Mouse (Mus musculus) liver, adult 2 months (tissue): ENCODE results near the gene Mfsd4b1. TPM values are rescaled to one million over a fixed set of nuclear protein-coding genes. Genes with fewer than 3 reads are reported as not detected.

Experiments
- DNase-seq: peaks from one replicate; pipeline ENCODE4 v3.0.0-alpha.2; 2011; ENCODE audit warnings: low read depth, low spot score; ENCODE audit errors: extremely low read depth
- H3K27ac ChIP-seq: fragments of 200-500 bp; replicated peaks from 2 replicates; pipeline ENCODE4 v1.5.1; 2012; ENCODE audit warnings: low read depth, mild to moderate bottlenecking, control low read depth, inconsistent platforms, low read length; ENCODE audit not compliant: insufficient read depth
- H3K27me3 ChIP-seq: fragments of 200-500 bp; 2 replicates; pipeline ENCODE4 v1.6.1; 2012; ENCODE audit warnings: mild to moderate bottlenecking, moderate library complexity, low read length, inconsistent platforms; ENCODE audit not compliant: control insufficient read depth, insufficient read depth
- H3K36me3 ChIP-seq: fragments of 200-500 bp; 2 replicates; pipeline ENCODE4 v1.6.1; 2012; ENCODE audit warnings: low read length, inconsistent platforms; ENCODE audit not compliant: control insufficient read depth, insufficient read depth
- H3K4me1 ChIP-seq: fragments of 200-500 bp; 2 replicates; pipeline ENCODE4 v1.6.1; 2011; ENCODE audit warnings: low read length; ENCODE audit not compliant: control insufficient read depth, insufficient read depth
- H3K4me3 ChIP-seq: fragments of 200-500 bp; 2 replicates; pipeline ENCODE4 v1.5.1; 2011; ENCODE audit warnings: low read depth, mild to moderate bottlenecking, control low read depth, low read length, moderate library complexity; ENCODE audit not compliant: insufficient read depth
- H3K79me2 ChIP-seq: fragments of 200-500 bp; 2 replicates; pipeline ENCODE4 v1.6.1; 2012; ENCODE audit warnings: inconsistent platforms, mild to moderate bottlenecking, low read length, moderate library complexity; ENCODE audit not compliant: control insufficient read depth, insufficient read depth
- H3K9ac ChIP-seq: fragments of 200-500 bp; 2 replicates; pipeline ENCODE4 v1.6.1; 2012; ENCODE audit warnings: low read depth, mild to moderate bottlenecking, control low read depth, inconsistent platforms, low read length
- CTCF ChIP-seq: fragments of 200-500 bp; IDR thresholded peaks from 2 replicates; pipeline ENCODE4 v1.5.1; 2011; ENCODE audit warnings: low read depth, low read length, control low read depth
- POLR2A ChIP-seq: fragments of 200-500 bp; IDR thresholded peaks from 2 replicates; pipeline ENCODE4 v1.6.1; 2011; ENCODE audit warnings: low read length, control low read depth; ENCODE audit not compliant: insufficient read depth; ENCODE audit errors: extremely low read depth
- WGBS: fragments of 180-500 bp; shearing (Covaris S2); methylation state at CpG from one replicate; pipeline ENCODE4 v1.1.7; 2018; 5-methylcytosine and 5-hydroxymethylcytosine counted together
- polyA plus RNA-seq: library from polyadenylated mRNA; depleted of rRNA; stranded (reverse); fragments of >200 nt; gene quantifications from 2 replicates; pipeline ENCODE4 v1.2.3, GENCODE M21; 2012
- total RNA-seq: library from RNA; depleted of rRNA; stranded (reverse); fragments of >200 nt; gene quantifications from 2 replicates; pipeline ENCODE4 v1.2.3, GENCODE M21; 2014

Gene Mfsd4b1
- total and polyA plus RNA-seq, 2 experiments, result 28.7 to 47.8 TPM

GRCm38 (mm10) chr10:40058786-40059120 lies 33.7 kb upstream of the Mfsd4b1 start:
- Histone ChIP-seq H3K4me3 (no peak overlapping the region), H3K79me2 (peaks cover 3% of the 10 kb centered on the region; the same call in 1 of the 2 replicates), H3K27me3 (no peaks in the 10 kb centered on the region), H3K36me3 (peaks cover 5% of the 10 kb centered on the region), H3K4me1 (peaks cover 25% of the 10 kb centered on the region), H3K27ac (no peak overlapping the region), H3K9ac (no peak overlapping the region)
- TF ChIP-seq CTCF (no peak), POLR2A (no peak)
- no peak for DNase-seq
- WGBS, result 83% methylated on average over 3 of the region's 3 CpGs

DNA sequence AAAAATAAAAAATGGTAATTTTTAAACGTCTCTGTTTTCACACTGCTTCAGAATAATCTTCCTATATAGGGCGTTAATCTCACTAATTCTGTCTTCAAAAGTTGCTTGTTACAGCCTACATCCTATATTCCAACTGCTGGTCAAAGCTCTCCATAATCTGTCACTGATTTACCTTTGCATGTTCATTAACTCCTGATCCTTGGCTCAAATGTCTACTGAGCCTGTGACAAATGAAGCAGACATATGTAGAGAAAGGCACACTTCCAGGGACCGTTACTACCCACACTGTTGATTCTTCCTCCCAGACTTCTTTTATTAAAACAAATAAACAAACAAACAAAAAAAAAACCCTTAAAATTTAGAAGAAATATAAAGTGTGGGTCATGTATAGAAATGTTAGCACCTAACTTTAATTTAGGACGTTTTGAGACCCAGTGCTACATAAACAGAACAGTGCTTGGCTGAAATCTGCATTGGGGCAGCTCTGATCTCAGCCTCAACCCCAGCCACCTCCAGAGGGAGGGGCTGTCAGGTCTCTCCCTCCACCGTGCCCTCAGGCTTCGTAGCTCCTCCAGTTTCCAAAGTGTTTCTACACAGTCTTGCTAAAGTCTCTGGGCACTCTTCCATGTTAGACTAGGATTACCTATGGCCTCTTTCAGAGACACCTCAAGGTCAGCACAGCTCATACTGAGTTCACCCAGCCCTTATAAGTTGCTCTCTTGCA lies 33.2 kb upstream of the Mfsd4b1 start:
- Histone ChIP-seq H3K36me3 (peaks cover 5% of the 10 kb centered on the region), H3K9ac (no peak overlapping the region)
- peak; percentile 72 for DNase-seq

DNA sequence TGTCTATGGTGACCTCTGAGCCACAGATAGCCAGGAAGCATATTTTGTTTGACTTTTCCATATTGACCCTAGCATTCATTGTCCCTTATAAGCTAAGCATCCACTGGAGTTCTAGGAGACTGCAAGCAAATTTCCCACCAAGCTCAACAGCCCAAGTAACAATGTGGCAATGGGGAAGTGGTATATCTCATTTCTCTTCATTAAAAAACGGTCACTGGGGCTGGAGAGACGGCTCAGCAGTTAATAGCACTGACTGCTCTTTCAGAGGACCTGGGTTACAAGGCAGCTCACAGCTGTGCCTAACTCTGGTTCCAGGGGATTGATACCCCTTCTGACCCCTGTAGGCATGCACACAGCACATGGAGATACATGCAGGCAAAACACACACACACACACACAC lies 32.5 kb upstream of the Mfsd4b1 start:
- Histone ChIP-seq H3K27ac (no peak overlapping the region), H3K79me2 (peaks cover 3% of the 10 kb centered on the region; the same call in 1 of the 2 replicates), H3K4me3 (no peak overlapping the region), H3K4me1 (peaks cover 23% of the 10 kb centered on the region), H3K9ac (no peak overlapping the region), H3K27me3 (no peaks in the 10 kb centered on the region), H3K36me3 (peaks cover 8% of the 10 kb centered on the region)
- no peak for DNase-seq
- WGBS, result 82% methylated on average over 2 of the region's 2 CpGs
- TF ChIP-seq CTCF (no peak), POLR2A (no peak)

More for the DNA sequence above, 33.2 kb upstream of the Mfsd4b1 start:
- TF ChIP-seq CTCF, result no peak
- no peak for TF ChIP-seq POLR2A
- H3K4me3 ChIP-seq, result no peak overlapping the region
- no peaks in the 10 kb centered on the region for H3K27me3 ChIP-seq
- H3K79me2 ChIP-seq, result peaks cover 3% of the 10 kb centered on the region; the same call in 1 of the 2 replicates
- H3K27ac ChIP-seq, result no peak overlapping the region
- WGBS, result 40% methylated on average over 6 of the region's 6 CpGs
- H3K4me1 ChIP-seq, result peaks cover 23% of the 10 kb centered on the region

DNA sequence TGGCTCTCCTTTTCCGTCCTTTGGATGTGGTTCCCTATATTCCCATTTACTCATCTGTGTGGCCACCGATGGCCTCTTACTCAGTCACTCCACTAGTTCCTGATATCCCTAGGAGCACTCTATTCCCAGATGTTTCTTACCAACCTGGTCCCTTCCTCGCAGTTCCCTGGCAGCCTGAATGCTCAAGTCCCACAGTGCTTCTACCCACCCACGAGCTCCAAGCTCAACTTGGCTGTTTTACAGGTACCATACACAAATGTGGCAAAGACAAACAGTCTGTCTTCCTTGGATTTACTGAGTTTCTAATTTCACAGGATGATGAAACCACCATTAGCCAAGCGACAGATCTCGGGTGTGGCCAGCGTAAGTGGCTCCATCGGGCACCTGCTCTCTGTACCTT lies 29.4 kb upstream of the Mfsd4b1 start:
- no peak overlapping the region for H3K27ac ChIP-seq
- H3K4me1 ChIP-seq, result peaks cover 10% of the 10 kb centered on the region; the same call in 1 of the 2 replicates
- H3K27me3 ChIP-seq, result no peaks in the 10 kb centered on the region
- H3K79me2 ChIP-seq, result no peaks in the 10 kb centered on the region; the same call in 1 of the 2 replicates
- no peak for DNase-seq
- WGBS, result 63% methylated on average over 8 of the region's 8 CpGs
- no peak for TF ChIP-seq CTCF
- H3K4me3 ChIP-seq, result no peak overlapping the region
- H3K36me3 ChIP-seq, result peaks cover 17% of the 10 kb centered on the region
- no peak overlapping the region for H3K9ac ChIP-seq

DNA sequence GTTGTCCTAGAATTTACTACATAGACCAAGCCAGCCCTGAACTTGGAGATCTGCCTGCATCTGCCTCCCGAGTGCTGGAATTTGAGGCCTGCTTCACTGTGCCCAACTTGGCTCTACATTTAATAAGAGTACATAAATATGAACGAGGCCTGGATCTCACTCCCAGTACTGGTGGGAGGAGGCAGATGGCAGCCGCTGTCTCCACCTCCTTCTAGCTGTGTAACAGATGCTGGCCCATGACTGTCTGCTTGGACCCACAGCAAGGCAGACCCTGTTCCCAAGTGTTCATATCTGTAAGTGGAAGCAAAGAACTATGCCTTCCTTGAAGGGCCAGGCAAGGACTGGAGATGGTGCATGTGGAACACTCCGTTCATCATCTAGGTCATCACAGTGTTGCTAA lies 28.8 kb upstream of the Mfsd4b1 start:
- no peaks in the 10 kb centered on the region for H3K27me3 ChIP-seq
- WGBS, result 58% methylated on average over 4 of the region's 4 CpGs
- H3K4me1 ChIP-seq, result peaks cover 8% of the 10 kb centered on the region; the same call in 1 of the 2 replicates
- no peak overlapping the region for H3K4me3 ChIP-seq
- no peak for DNase-seq
- no peaks in the 10 kb centered on the region; the same call in 1 of the 2 replicates for H3K79me2 ChIP-seq
- no peak overlapping the region for H3K9ac ChIP-seq
- H3K27ac ChIP-seq, result no peak overlapping the region
- H3K36me3 ChIP-seq, result peaks cover 17% of the 10 kb centered on the region
- no peak for TF ChIP-seq POLR2A
- no peak for TF ChIP-seq CTCF

DNA sequence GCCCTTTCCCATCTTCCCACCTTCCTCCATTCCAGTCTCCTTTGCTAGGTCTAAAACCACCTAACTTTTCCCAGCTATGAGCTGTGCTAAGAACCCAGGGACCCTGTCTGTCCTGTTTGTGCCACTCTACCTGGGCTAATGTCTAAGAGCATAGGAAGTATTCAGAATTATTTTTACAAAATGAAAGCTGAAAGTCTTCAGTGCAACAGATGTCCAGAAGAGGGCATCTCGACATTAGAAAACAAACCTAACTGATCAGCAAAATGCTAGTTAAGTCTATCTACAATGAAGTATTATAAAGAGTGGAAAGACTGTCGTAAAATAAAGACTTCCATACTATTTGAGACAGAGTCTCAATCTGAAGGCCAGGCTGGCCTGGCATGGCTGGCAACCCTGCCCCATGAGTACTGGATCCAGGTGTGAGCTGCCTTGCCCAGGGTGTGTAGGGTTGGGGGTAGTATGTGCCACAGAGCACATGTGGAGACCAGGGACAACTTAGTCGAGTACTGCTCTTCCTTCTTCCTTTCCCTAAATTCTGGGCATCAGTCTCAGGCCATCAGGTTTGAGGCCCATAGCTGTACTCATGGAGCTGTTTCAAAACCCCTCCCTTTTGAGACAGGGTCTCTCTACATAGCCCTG lies 28.3 kb upstream of the Mfsd4b1 start:
- Histone ChIP-seq H3K4me1 (peaks cover 4% of the 10 kb centered on the region; the same call in 1 of the 2 replicates), H3K9ac (no peak overlapping the region; the same call in 1 of the 2 replicates), H3K79me2 (no peaks in the 10 kb centered on the region; the same call in 1 of the 2 replicates), H3K27me3 (no peaks in the 10 kb centered on the region), H3K4me3 (no peak overlapping the region), H3K27ac (no peak overlapping the region), H3K36me3 (peaks cover 17% of the 10 kb centered on the region)
- no peak for TF ChIP-seq POLR2A
- TF ChIP-seq CTCF, result peak; percentile 17; the same call in 1 of the 2 replicates
- WGBS, result 40% methylated on average over 3 of the region's 3 CpGs
- DNase-seq, result peak; percentile 53
